Mouse (Mus musculus) heart, adult 11 months (tissue): ENCODE data around the gene Nptx1.
A peak's percentile ranks its signal among the peaks of the same experiment; 100 is the strongest.

Source experiments
- DNase-seq: peaks from one replicate; pipeline ENCODE4 v3.0.0; 2022

Nptx1 gene

GRCm38 (mm10) chr11:119521920-119522710 is 25.4 kb downstream of the Nptx1 start:
- no peak for DNase-seq

- DNase-seq: peak; percentile 79
Observed at GRCm38 (mm10) chr11:119520713-119521063, 26.9 kb downstream of the Nptx1 start.

DNA sequence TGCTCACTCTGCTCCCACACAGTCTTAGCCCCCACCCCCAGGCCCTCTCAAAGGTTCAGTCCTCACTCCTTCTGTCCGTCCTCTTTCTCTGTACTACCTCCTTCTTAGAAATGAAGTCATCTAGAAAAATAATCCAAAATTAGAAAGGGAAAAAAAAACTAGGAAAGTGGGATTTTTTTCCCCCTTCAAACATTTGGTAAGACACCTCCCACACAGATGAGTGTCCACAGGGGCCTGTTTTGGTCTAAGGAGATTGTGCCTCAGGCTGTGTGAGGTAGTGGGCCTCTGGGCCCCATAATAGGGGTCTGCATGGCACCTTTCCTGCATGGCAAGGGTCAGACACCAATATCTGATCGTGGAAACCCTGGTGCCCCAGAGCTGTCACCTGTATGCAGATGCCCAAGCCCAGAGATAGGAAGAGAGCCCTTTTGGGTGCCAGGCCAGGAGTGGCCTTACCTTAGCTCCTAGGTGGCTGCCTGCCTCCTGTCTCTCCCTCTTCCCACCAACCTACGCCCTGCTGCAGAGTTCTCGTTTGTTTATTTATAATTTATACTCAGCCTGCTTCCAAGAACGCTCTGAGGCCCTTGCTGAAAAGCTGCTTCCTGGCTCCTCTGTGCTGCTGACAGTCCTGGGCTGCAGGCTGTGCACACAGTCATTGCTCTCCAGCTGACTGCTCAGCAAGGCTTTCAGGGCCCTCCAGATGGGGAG is 27.4 kb downstream of the Nptx1 start:
- DNase-seq: no peak

- DNase-seq: no peak
Observed at GRCm38 (mm10) chr11:119519387-119519786, 28.2 kb downstream of the Nptx1 start.

DNA sequence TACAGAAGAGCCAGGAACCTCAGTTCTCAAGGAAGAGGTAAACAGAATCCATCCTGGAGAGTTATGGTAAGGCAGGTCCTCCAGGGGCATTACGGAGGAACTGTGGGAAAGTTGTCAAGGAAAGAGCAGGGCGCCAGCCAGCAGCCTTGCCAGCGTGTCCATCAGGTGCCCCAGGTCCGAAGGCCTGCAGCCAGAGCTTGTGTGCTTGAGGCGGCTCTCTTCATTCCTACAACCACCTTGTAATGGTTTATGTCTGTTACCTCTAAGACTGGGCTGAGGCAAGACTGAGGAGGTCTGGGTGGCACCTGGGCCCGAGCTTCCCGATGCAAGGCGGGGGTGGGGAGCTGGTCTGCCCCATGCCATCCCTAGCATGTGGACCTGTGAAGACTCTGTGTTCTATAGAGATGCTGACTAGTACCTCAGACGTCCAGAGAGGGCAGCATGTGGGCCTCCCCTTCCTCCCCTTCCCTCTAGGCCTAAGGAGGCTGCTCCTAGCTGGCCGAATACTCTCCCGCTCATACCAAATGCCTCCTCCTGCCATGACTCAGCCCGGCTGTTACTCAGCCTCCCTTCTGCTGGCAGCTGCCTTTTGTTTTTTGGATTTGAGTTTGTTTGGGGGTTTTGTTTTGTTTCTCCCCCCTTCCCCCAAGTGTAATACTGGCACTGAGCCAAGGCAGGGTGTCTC is 30.7 kb downstream of the Nptx1 start:
- no peak for DNase-seq

- DNase-seq: no peak
Observed at GRCm38 (mm10) chr11:119515823-119516676, 31.5 kb downstream of the Nptx1 start.

DNA sequence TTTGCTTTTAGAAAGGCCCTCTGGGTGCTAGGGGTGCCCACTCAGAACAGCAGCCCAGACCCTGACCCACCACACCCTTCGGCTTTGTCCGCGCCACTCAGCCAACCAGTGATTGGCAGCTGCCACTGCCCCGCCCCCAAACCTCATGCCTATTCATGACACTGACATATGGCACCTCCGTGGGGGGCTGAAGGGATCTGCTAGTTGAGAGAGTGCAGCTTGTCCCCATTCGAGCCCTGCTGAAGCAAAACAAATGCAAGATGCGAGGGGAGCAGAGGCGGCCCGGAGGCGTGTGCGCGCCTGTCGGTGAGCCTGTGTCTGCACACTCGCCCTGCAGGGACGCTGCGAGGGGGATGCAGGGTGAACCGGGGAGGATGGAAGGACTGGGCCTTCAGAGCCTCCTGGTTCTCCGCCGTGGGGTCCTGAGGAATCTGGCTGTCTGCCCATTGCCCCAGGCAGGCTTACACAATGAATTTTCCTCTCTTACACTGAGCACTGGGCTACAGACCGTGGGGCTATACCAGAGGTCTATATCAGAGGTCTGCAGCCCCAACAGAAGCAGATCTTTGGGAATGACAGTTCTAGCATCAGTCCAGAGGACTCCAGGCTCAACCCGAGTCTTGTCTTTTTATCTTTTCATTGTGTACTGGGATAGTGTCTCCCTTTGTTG is 32.5 kb downstream of the Nptx1 start:
- no peak for DNase-seq

GRCm38 (mm10) chr11:119514108-119514860 is 33.3 kb downstream of the Nptx1 start:
- DNase-seq: no peak

DNA sequence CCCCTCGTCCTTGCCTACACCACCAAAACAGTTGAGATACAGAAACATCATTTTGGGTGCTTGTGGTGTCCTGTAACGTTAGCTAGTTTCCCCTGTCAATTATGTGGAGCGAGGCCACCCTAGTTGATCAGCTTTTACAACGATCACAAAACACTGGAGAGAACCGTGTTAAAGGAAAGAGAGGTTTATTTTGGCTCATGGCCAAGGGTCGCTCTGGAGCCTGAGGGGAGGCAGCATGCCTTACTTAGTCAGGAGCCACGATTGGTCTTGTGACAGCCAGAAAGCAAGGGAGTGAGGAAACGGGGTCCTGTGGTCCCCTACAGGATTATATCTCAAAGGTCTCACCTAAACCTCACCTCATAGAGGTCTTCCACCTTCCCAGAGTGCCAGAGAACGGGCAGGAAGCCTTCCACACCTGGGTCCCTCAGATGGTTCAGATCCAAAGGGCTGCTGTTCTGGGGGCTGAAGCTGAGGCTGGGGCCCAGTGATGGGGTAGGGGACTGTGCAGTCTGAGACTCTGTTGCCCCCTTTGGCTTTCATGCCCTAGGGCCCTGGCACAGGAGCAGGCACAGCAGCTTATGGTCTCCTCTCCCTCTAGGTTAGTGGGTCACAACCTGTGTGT is 34.4 kb downstream of the Nptx1 start:
- DNase-seq: no peak

- DNase-seq: no peak
Observed at GRCm38 (mm10) chr11:119509165-119509776, 38.3 kb downstream of the Nptx1 start.

GRCm38 (mm10) chr11:119507772-119508171 is 39.8 kb downstream of the Nptx1 start:
- DNase-seq: no peak

DNA sequence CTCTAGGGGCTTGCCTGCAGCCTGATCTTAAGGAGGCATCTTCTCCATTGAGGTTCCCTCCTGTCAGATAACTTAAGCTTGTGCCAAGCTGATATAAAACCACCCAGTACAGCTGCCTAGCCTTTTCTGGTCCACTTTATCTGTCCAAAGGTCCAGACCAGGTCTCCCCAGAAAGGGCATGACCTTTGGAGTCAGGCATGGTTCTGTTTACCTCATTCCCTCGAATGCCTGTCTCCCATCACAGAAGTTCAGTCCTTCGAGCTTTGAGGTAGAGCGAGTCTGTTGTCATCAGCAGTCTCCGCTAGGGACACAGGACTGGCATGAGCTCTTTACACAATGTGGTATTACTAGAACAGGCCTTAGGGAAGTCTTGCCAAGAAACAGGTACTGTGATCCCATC is 41.2 kb downstream of the Nptx1 start:
- no peak for DNase-seq

GRCm38 (mm10) chr11:119503675-119504074 is 43.9 kb downstream of the Nptx1 start:
- DNase-seq: peak; percentile 93

DNA sequence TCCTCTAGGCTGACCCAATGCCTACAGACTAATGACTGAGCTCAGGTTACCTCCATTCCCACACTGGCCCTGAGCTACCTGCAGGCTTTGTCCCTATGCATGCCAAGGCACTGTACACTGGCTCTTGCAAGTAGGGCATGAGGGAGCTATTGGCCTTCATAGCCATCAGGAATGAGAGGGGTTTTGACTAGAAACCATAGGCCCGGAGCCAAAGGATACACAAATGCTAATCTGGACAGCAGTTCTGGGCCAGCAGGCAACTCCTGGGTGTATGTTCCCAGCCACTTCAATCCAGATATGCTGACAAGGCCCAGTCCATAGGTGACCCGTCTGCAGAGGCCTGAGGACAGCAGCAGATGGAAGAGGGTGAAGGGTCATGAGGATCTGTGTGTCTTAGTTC is 47.5 kb downstream of the Nptx1 start:
- no peak for DNase-seq

DNA sequence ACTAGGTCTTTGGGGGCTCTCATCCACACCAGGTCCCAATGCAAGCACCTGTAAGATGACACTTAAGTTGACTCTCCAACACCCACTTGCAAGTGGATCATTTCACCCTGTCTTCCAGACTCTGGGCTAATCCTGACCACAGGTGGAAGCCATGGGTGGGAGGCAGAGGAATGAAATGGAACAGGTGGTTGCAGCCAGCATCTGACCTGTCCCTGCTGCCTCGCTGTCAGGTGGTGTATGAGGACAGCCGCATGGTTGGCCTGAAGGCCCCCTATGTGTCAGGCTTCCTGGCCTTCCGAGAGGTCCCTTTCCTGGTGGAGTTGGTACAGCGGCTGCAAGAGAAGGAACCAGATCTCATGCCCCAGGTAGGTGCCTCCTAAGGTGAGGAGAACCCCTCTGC is 48.3 kb downstream of the Nptx1 start:
- DNase-seq: no peak

- no peak for DNase-seq
Observed at GRCm38 (mm10) chr11:119497451-119497850, 50.1 kb downstream of the Nptx1 start.

GRCm38 (mm10) chr11:119496147-119496546 is 51.4 kb downstream of the Nptx1 start:
- no peak for DNase-seq

GRCm38 (mm10) chr11:119493516-119493915 is 54.0 kb downstream of the Nptx1 start:
- no peak for DNase-seq

DNA sequence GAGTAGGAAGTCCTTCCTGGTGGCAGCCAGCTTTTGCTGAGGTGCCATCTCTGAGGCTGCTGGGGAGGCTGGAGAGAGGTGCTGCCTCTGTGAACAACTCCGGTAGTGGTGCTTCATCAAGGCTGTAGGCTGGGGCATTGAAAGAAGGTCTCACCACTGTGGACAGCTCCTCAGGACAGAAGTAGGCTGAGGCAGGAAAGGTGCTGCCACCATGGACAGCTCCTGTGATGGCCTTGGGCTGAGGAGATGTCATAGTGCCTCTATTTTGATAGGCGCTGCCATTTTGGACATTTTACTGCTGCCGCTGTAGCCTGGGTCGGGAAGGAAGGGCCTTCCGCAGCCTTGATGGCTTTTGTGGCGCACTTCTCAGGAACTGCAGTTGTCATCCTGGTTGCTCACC is 54.7 kb downstream of the Nptx1 start:
- no peak for DNase-seq

- no peak for DNase-seq
Observed at GRCm38 (mm10) chr11:119491690-119492087, 55.9 kb downstream of the Nptx1 start.
